ENCODE assay signal across 16 mouse cellular contexts in the genomic region with DNA sequence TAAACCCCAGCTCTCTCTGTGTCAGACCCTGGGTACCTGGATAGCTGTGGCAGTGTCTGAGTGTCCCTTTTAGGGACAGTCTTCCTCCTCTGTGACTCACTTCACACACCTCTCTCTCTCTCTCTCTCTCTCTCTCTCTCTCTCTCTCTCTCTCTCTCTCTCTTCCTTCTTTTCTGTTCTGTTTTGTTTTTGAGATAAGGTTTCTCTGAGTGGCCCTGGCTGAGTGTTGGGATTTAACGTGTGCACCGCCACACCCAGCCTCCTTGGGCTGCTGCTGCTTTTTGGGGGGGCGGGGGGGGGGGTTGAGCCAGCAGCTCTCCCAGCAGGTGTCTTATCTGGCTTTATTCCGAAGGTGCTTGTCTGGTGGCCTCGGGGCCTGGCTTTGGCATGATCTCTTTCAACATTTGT. TPM values are rescaled to one million over a fixed set of nuclear protein-coding genes. Genes with fewer than 3 reads are reported as not detected.
DNase-seq lines count a peak whose midpoint lies in the region; ATAC-seq and TF ChIP-seq lines count a peak whose summit lies in the region.
"Had no signal": no experiment of that assay in that cellular context is flagged by ENCODE, and none has a peak within 500 bp of the region (broad histone marks: within the 10 kb centered on the region; RNA-seq: fewer than 3 reads in every experiment).

No protein-coding gene starts in this region.

- ATAC-seq in heart, embryonic 16.5 days (replicated peaks; ENCODE audit: extremely low read depth, insufficient read depth, low FRiP score): no peak
- peak; percentile 48 for ATAC-seq in G1E (ENCODE audit: extremely low read depth, insufficient number of reproducible peaks, low FRiP score, poor library complexity, severe bottlenecking)
- ATAC-seq in liver, embryonic 16.5 days (ENCODE audit: low read depth): peak; percentile 66
- ATAC-seq in forebrain, postnatal 0 days: no peak

- 22% methylated on average over 5 of the region's 5 CpGs for WGBS in heart, embryonic 16.5 days
- WGBS in liver, embryonic 16.5 days (ENCODE audit: insufficient replicate concordance): 13% methylated on average over 5 of the region's 5 CpGs
- WGBS in forebrain, postnatal 0 days: 20% methylated on average over 5 of the region's 5 CpGs

- no peaks in the 10 kb centered on the region for H3K36me3 ChIP-seq in heart, embryonic 16.5 days (ENCODE audit: control insufficient read depth, insufficient read depth)
- peaks cover 13% of the 10 kb centered on the region for H3K36me3 ChIP-seq in G1E (replicated peaks)
- no peaks in the 10 kb centered on the region for H3K36me3 ChIP-seq in liver, embryonic 16.5 days (ENCODE audit: control insufficient read depth, insufficient read depth)
- no peaks in the 10 kb centered on the region for H3K36me3 ChIP-seq in forebrain, postnatal 0 days (ENCODE audit: insufficient read depth)
- H3K36me3 ChIP-seq: hindbrain, embryonic 12.5 days had no signal

- H3K4me2 ChIP-seq in heart, embryonic 16.5 days (ENCODE audit: low read depth, low read length): no peak overlapping the region
- no peak overlapping the region for H3K4me2 ChIP-seq in liver, embryonic 16.5 days (ENCODE audit: low read depth, low read length)
- H3K4me2 ChIP-seq in forebrain, postnatal 0 days (ENCODE audit: low read depth): no peak overlapping the region
- H3K4me2 ChIP-seq: hindbrain, embryonic 12.5 days had no signal

- no peaks in the 10 kb centered on the region for H3K9me3 ChIP-seq in heart, embryonic 16.5 days (replicated peaks; ENCODE audit: control insufficient read depth, low read length)
- no peaks in the 10 kb centered on the region for H3K9me3 ChIP-seq in G1E (replicated peaks)
- no peaks in the 10 kb centered on the region for H3K9me3 ChIP-seq in liver, embryonic 16.5 days (replicated peaks; ENCODE audit: control insufficient read depth, low read length)
- H3K9me3 ChIP-seq in forebrain, postnatal 0 days (ENCODE audit: low read length): no peaks in the 10 kb centered on the region
- H3K9me3 ChIP-seq: hindbrain, embryonic 12.5 days had no signal

- peaks cover 35% of the 10 kb centered on the region for H3K4me1 ChIP-seq in heart, embryonic 16.5 days (ENCODE audit: control insufficient read depth, insufficient read depth, low read length)
- H3K4me1 ChIP-seq in G1E (ENCODE audit: insufficient read depth, low read depth, low read length): peaks cover 73% of the 10 kb centered on the region
- peaks cover 32% of the 10 kb centered on the region for H3K4me1 ChIP-seq in liver, embryonic 16.5 days (ENCODE audit: control insufficient read depth, low read depth, low read length)
- no peaks in the 10 kb centered on the region for H3K4me1 ChIP-seq in forebrain, postnatal 0 days (ENCODE audit: insufficient read depth)

- no peak for TF ChIP-seq CTCF in G1E (IDR thresholded peaks at IDR 0.05; ENCODE audit: low read depth, low read length)
- no peak for TF ChIP-seq CTCF in forebrain, postnatal 0 days (IDR thresholded peaks at IDR 0.05; ENCODE audit: low read depth)

- H3K9ac ChIP-seq in heart, embryonic 16.5 days (ENCODE audit: low read length): no peak overlapping the region
- H3K9ac ChIP-seq in liver, embryonic 16.5 days (ENCODE audit: low read depth, low read length): no peak overlapping the region
- H3K9ac ChIP-seq in forebrain, postnatal 0 days: no peak overlapping the region
- H3K9ac ChIP-seq: hindbrain, embryonic 12.5 days had no signal

- H3K4me3 ChIP-seq in heart, embryonic 16.5 days (ENCODE audit: low read length): no peak overlapping the region
- no peak overlapping the region; the same call in 1 of the 2 replicates for H3K4me3 ChIP-seq in G1E (ENCODE audit: low read depth, low read length)
- no peak overlapping the region for H3K4me3 ChIP-seq in liver, embryonic 16.5 days (ENCODE audit: low read depth, low read length)
- no peak overlapping the region for H3K4me3 ChIP-seq in forebrain, postnatal 0 days (ENCODE audit: low read depth, low read length)
- H3K4me3 ChIP-seq: erythroblast, embryonic 14.5 days; hindbrain, embryonic 12.5 days; myocyte had no signal

- DNase-seq in heart, adult 8-10 months (ENCODE audit: low spot score): no peak
- peak; percentile 47 for DNase-seq in CD4-positive helper T cell, adult 2 months (ENCODE audit: low read depth, low spot score)
- peak; percentile 36 for DNase-seq in G1E (ENCODE audit: low spot score)
- DNase-seq in forebrain, postnatal 0 days: no peak
- DNase-seq in gastrocnemius, postnatal 36 days: no peak
- DNase-seq: adrenal gland, postnatal 25 days; cerebellum, adult 11-12 months; kidney, adult 9 months; lung, postnatal 36 days; spleen, adult 18-20 months had no signal

- peak overlapping the region; percentile 55 for H3K27ac ChIP-seq in heart, embryonic 16.5 days (ENCODE audit: low read length)
- H3K27ac ChIP-seq in liver, embryonic 16.5 days (ENCODE audit: low read length): no peak overlapping the region
- no peak overlapping the region for H3K27ac ChIP-seq in forebrain, postnatal 0 days (ENCODE audit: low read depth, low read length)
- H3K27ac ChIP-seq: hindbrain, embryonic 12.5 days had no signal

- no peaks in the 10 kb centered on the region for H3K27me3 ChIP-seq in heart, embryonic 16.5 days (ENCODE audit: control insufficient read depth, insufficient read depth, low read length)
- no peaks in the 10 kb centered on the region for H3K27me3 ChIP-seq in G1E (ENCODE audit: insufficient read depth, low read length)
- H3K27me3 ChIP-seq in liver, embryonic 16.5 days (ENCODE audit: control insufficient read depth, insufficient read depth, low read depth, low read length): no peaks in the 10 kb centered on the region
- H3K27me3 ChIP-seq in forebrain, postnatal 0 days (ENCODE audit: insufficient read depth, low read length): no peaks in the 10 kb centered on the region
- H3K27me3 ChIP-seq: CH12.LX; hindbrain, embryonic 12.5 days had no signal

- intact Hi-C loops in gastrocnemius, postnatal 36 days (cut with DNase I): no loop called here

RNA-seq across cellular contexts. Expression of a gene that starts 29.9 kb away (rescaled TPM):
- 19.7 and 20.8 TPM in 2 replicates for polyA plus RNA-seq in heart, embryonic 16.5 days (2015; fragmentation: Nextera tagmentation; extraction: Ambion mirVana)
- 10 to 100 TPM; 52.7 to 71.3 (median 59.2) TPM for total RNA-seq in heart, adult 8-10 months (2022)
- total RNA-seq in G1E (2014; fragmentation: Nextera tagmentation): 47.6 and 48.8 TPM in 2 replicates
- total RNA-seq in G1E (2017): 22.8 and 36.1 TPM in 2 replicates
- 62.8 and 65.5 TPM in 2 replicates for polyA plus RNA-seq in G1E (2012)
- 3.6 and 4.8 TPM in 2 replicates for polyA plus RNA-seq in liver, embryonic 16.5 days (2015; fragmentation: Nextera tagmentation; extraction: Ambion mirVana)
- 180 and 225 TPM in 2 replicates for total RNA-seq in forebrain, postnatal 0 days (2014; rRNA removed)
- polyA plus RNA-seq in forebrain, postnatal 0 days (2015; fragmentation: Nextera tagmentation; extraction: Ambion mirVana): 101 and 113 TPM in 2 replicates
- total RNA-seq in gastrocnemius, postnatal 36 days (2021): 10 to 100 TPM; 55.6 TPM

RNA-seq across cellular contexts. Expression of a gene that starts 43.9 kb away (rescaled TPM):
- 4.2 and 4.6 TPM in 2 replicates for polyA plus RNA-seq in heart, embryonic 16.5 days (2015; fragmentation: Nextera tagmentation; extraction: Ambion mirVana)
- total RNA-seq in heart, adult 8-10 months (2022): 1 to 10 TPM; 6.5 to 7.4 (median 7.0) TPM
- 10.5 and 17.4 TPM in 2 replicates for total RNA-seq in G1E (2014; fragmentation: Nextera tagmentation)
- total RNA-seq in G1E (2017): 5.9 and 6.7 TPM in 2 replicates
- polyA plus RNA-seq in G1E (2012): 2.5 and 3.3 TPM in 2 replicates
- polyA plus RNA-seq in liver, embryonic 16.5 days (2015; fragmentation: Nextera tagmentation; extraction: Ambion mirVana): 1.7 and 2.0 TPM in 2 replicates
- 10.2 and 10.7 TPM in 2 replicates for total RNA-seq in forebrain, postnatal 0 days (2014; rRNA removed)
- polyA plus RNA-seq in forebrain, postnatal 0 days (2015; fragmentation: Nextera tagmentation; extraction: Ambion mirVana): 3.5 and 6.8 TPM in 2 replicates
- 1 to 10 TPM; 7.1 to 8.1 TPM for total RNA-seq in gastrocnemius, postnatal 36 days (2021)

Comparison
In these comparisons a context has a peak if more than half of its experiments do, and no peak if none do; other contexts are left out.
1. ATAC-seq: peak in G1E (single experiment) and liver, embryonic 16.5 days (single experiment); none in heart, embryonic 16.5 days (single experiment) and forebrain, postnatal 0 days (single experiment).
2. DNase-seq: peak in CD4-positive helper T cell, adult 2 months (single experiment) and G1E (single experiment); none in heart, adult 8-10 months (single experiment), forebrain, postnatal 0 days (single experiment) and gastrocnemius, postnatal 36 days (0 of 2).